Mouse (Mus musculus) hindbrain, embryonic 12.5 days (tissue): Measurements from ENCODE around the gene Nlrp10. TPM values are rescaled to one million over a fixed set of nuclear protein-coding genes. Genes with fewer than 3 reads are reported as not detected.

Experiments
- ATAC-seq: fragments of 200-750 bp; cut with Nextera tagmentation; 2 replicates; pipeline ENCODE4 v1.8.0; 2017; ENCODE audit warnings: moderate TSS enrichment; ENCODE audit not compliant: low FRiP score
- H3K27ac ChIP-seq: fragments of 300-500 bp; sonication (generic); 2 replicates; pipeline ENCODE4 v1.5.1; 2016; ENCODE audit warnings: mild to moderate bottlenecking
- H3K27me3 ChIP-seq: fragments of 300-500 bp; sonication (generic); 2 replicates; pipeline ENCODE4 v1.6.1; 2016; ENCODE audit warnings: mild to moderate bottlenecking
- H3K36me3 ChIP-seq: fragments of 300-500 bp; sonication (generic); 2 replicates; pipeline ENCODE4 v1.6.1; 2016; ENCODE audit warnings: mild to moderate bottlenecking
- H3K4me1 ChIP-seq: fragments of 300-500 bp; sonication (generic); 2 replicates; pipeline ENCODE4 v1.6.1; 2016
- H3K4me2 ChIP-seq: fragments of 300-500 bp; sonication (generic); replicated peaks from 2 replicates; pipeline ENCODE4 v1.6.1; 2016; ENCODE audit warnings: mild to moderate bottlenecking
- H3K4me3 ChIP-seq: fragments of 300-500 bp; sonication (generic); 2 replicates; pipeline ENCODE4 v1.5.1; 2016; ENCODE audit warnings: mild to moderate bottlenecking
- H3K9ac ChIP-seq: fragments of 300-500 bp; sonication (generic); 2 replicates; pipeline ENCODE4 v1.6.1; 2016; ENCODE audit warnings: mild to moderate bottlenecking, moderate library complexity
- H3K9me3 ChIP-seq: fragments of 300-500 bp; sonication (generic); replicated peaks from 2 replicates; pipeline ENCODE4 v1.6.1; 2016; ENCODE audit warnings: mild to moderate bottlenecking
- WGBS: fragments of 180-500 bp; shearing (Covaris S2); methylation state at CpG from one replicate; pipeline ENCODE4 v1.1.7; 2016; 5-methylcytosine and 5-hydroxymethylcytosine counted together
- polyA plus RNA-seq: library from polyadenylated mRNA; unstranded; fragments of >200 nt; fragmentation: Nextera tagmentation; extraction: Ambion mirVana; gene quantifications from 2 replicates; pipeline ENCODE4 v1.2.1, GENCODE M21; 2016

Nlrp10 gene
- polyA plus RNA-seq: not detected in 2 replicates

GRCm38 (mm10) chr7:108929726-108930393, at the start of gene Nlrp10:
Gene Nlrp10 (minus strand): TSS chr7:108930178.
- Histone ChIP-seq H3K4me1 (peaks cover 1% of the 10 kb centered on the region), H3K27ac (no peak within 1 kb of the TSS), H3K36me3 (no peaks in the 10 kb centered on the region), H3K9ac (no peak within 1 kb of the TSS), H3K27me3 (no peaks in the 10 kb centered on the region), H3K9me3 (no peaks in the 10 kb centered on the region), H3K4me2 (no peak within 1 kb of the TSS), H3K4me3 (no peak within 1 kb of the TSS)
- no peak for ATAC-seq
- WGBS: 83% methylated on average over 6 of the region's 6 CpGs

GRCm38 (mm10) chr7:108972273-108972672, 42.3 kb upstream of the Nlrp10 start:
- Histone ChIP-seq H3K36me3 (no peaks in the 10 kb centered on the region), H3K4me1 (peaks cover 13% of the 10 kb centered on the region), H3K27ac (peak overlapping the region; percentile 6), H3K9me3 (no peaks in the 10 kb centered on the region), H3K4me2 (0 out of 2 replicates have a peak overlapping the region, but pooled peaks have one; percentile 0), H3K9ac (no peak overlapping the region), H3K27me3 (peaks cover 17% of the 10 kb centered on the region), H3K4me3 (no peak overlapping the region)
- peak; percentile 90 for ATAC-seq
- WGBS: 29% methylated on average over 6 of the region's 6 CpGs

GRCm38 (mm10) chr7:108968201-108968600, 38.2 kb upstream of the Nlrp10 start:
- H3K4me1 ChIP-seq: peaks cover 18% of the 10 kb centered on the region
- WGBS: 44% methylated on average over 6 of the region's 6 CpGs
- no peak for ATAC-seq
- no peak overlapping the region for H3K27ac ChIP-seq
- no peak overlapping the region for H3K4me2 ChIP-seq
- H3K9me3 ChIP-seq: no peaks in the 10 kb centered on the region
- no peaks in the 10 kb centered on the region for H3K36me3 ChIP-seq
- no peak overlapping the region for H3K4me3 ChIP-seq
- no peak overlapping the region for H3K9ac ChIP-seq
- peaks cover 17% of the 10 kb centered on the region for H3K27me3 ChIP-seq

GRCm38 (mm10) chr7:108966742-108967362, 36.9 kb upstream of the Nlrp10 start:
- peaks cover 17% of the 10 kb centered on the region for H3K27me3 ChIP-seq
- H3K4me1 ChIP-seq: peaks cover 9% of the 10 kb centered on the region
- H3K9me3 ChIP-seq: no peaks in the 10 kb centered on the region
- WGBS: 39% methylated on average over 7 of the region's 7 CpGs
- peak; percentile 65 for ATAC-seq
- H3K9ac ChIP-seq: no peak overlapping the region
- no peak overlapping the region for H3K27ac ChIP-seq
- H3K4me3 ChIP-seq: no peak overlapping the region
- H3K4me2 ChIP-seq: no peak overlapping the region
- no peaks in the 10 kb centered on the region for H3K36me3 ChIP-seq

- Histone ChIP-seq H3K9me3 (no peaks in the 10 kb centered on the region), H3K27me3 (peaks cover 16% of the 10 kb centered on the region), H3K4me3 (no peak overlapping the region), H3K9ac (no peak overlapping the region), H3K36me3 (no peaks in the 10 kb centered on the region), H3K4me1 (0 out of 2 replicates have a peak, but pooled peaks cover 5% of the 10 kb centered on the region), H3K4me2 (no peak overlapping the region), H3K27ac (no peak overlapping the region)
- WGBS: 25% methylated on average over 2 of the region's 2 CpGs
- 0 out of 2 replicates have a peak, but pooled peaks have one; percentile 4 for ATAC-seq
These were observed 36.0 kb upstream of the Nlrp10 start for GRCm38 (mm10) chr7:108965968-108966367.

GRCm38 (mm10) chr7:108957734-108958133, 27.8 kb upstream of the Nlrp10 start:
- Histone ChIP-seq H3K27me3 (peaks cover 10% of the 10 kb centered on the region), H3K4me1 (no peaks in the 10 kb centered on the region), H3K27ac (no peak overlapping the region), H3K4me3 (no peak overlapping the region), H3K9me3 (no peaks in the 10 kb centered on the region), H3K9ac (no peak overlapping the region), H3K4me2 (no peak overlapping the region), H3K36me3 (no peaks in the 10 kb centered on the region)
- ATAC-seq: no peak
- WGBS: 74% methylated on average over 2 of the region's 2 CpGs

GRCm38 (mm10) chr7:108954185-108954584, 24.2 kb upstream of the Nlrp10 start:
- H3K4me2 ChIP-seq: no peak overlapping the region
- H3K27me3 ChIP-seq: peaks cover 44% of the 10 kb centered on the region
- ATAC-seq: no peak
- WGBS: 42% methylated on average over 4 of the region's 4 CpGs
- peaks cover 13% of the 10 kb centered on the region for H3K4me1 ChIP-seq
- H3K4me3 ChIP-seq: no peak overlapping the region
- H3K27ac ChIP-seq: no peak overlapping the region
- H3K36me3 ChIP-seq: no peaks in the 10 kb centered on the region
- H3K9ac ChIP-seq: no peak overlapping the region
- H3K9me3 ChIP-seq: no peaks in the 10 kb centered on the region

GRCm38 (mm10) chr7:108952801-108953200, 22.8 kb upstream of the Nlrp10 start:
- no peak overlapping the region for H3K4me3 ChIP-seq
- H3K4me2 ChIP-seq: no peak overlapping the region
- H3K27ac ChIP-seq: no peak overlapping the region
- peaks cover 13% of the 10 kb centered on the region for H3K4me1 ChIP-seq
- H3K27me3 ChIP-seq: peaks cover 53% of the 10 kb centered on the region
- H3K9me3 ChIP-seq: no peaks in the 10 kb centered on the region
- WGBS: 85% methylated on average over 6 of the region's 6 CpGs
- no peak overlapping the region for H3K9ac ChIP-seq
- ATAC-seq: no peak
- no peaks in the 10 kb centered on the region for H3K36me3 ChIP-seq

- H3K27me3 ChIP-seq: peaks cover 53% of the 10 kb centered on the region
- no peak overlapping the region for H3K27ac ChIP-seq
- H3K9ac ChIP-seq: peak overlapping the region; percentile 62
- peak; percentile 16 for ATAC-seq
- no peaks in the 10 kb centered on the region for H3K9me3 ChIP-seq
- H3K4me3 ChIP-seq: peak overlapping the region; percentile 61
- 0 out of 2 replicates have a peak, but pooled peaks cover 2% of the 10 kb centered on the region for H3K36me3 ChIP-seq
- peak overlapping the region; percentile 98 for H3K4me2 ChIP-seq
- under 1% methylated on average over 52 of the region's 52 CpGs for WGBS
- peaks cover 13% of the 10 kb centered on the region for H3K4me1 ChIP-seq
These were observed 20.9 kb upstream of the Nlrp10 start for GRCm38 (mm10) chr7:108950762-108951331.

- under 1% methylated on average over 44 of the region's 44 CpGs for WGBS
- ATAC-seq: peak; percentile 82
- peak within 1 kb of the TSS; percentile 61 for H3K4me3 ChIP-seq
- H3K36me3 ChIP-seq: 0 out of 2 replicates have a peak, but pooled peaks cover 7% of the 10 kb centered on the region
- H3K27ac ChIP-seq: no peak within 1 kb of the TSS
- peak within 1 kb of the TSS; percentile 98 for H3K4me2 ChIP-seq
- peak within 1 kb of the TSS; percentile 62 for H3K9ac ChIP-seq
- no peaks in the 10 kb centered on the region for H3K9me3 ChIP-seq
- peaks cover 53% of the 10 kb centered on the region for H3K27me3 ChIP-seq
- H3K4me1 ChIP-seq: peaks cover 13% of the 10 kb centered on the region
These were observed 20.4 kb upstream of the Nlrp10 start, which contains the start of gene Tub for GRCm38 (mm10) chr7:108950312-108950761. Gene Tub (plus strand): TSS chr7:108950338.

- ATAC-seq: no peak
- H3K36me3 ChIP-seq: 0 out of 2 replicates have a peak, but pooled peaks cover 9% of the 10 kb centered on the region
- H3K27me3 ChIP-seq: peaks cover 53% of the 10 kb centered on the region
- WGBS: 42% methylated on average over 2 of the region's 2 CpGs
- H3K27ac ChIP-seq: no peak overlapping the region
- H3K4me1 ChIP-seq: peaks cover 13% of the 10 kb centered on the region
- H3K9ac ChIP-seq: no peak overlapping the region
- no peaks in the 10 kb centered on the region for H3K9me3 ChIP-seq
- H3K4me2 ChIP-seq: no peak overlapping the region
- H3K4me3 ChIP-seq: no peak overlapping the region
These were observed 19.3 kb upstream of the Nlrp10 start for GRCm38 (mm10) chr7:108949301-108949700.

- H3K4me1 ChIP-seq: peaks cover 13% of the 10 kb centered on the region
- no peak overlapping the region for H3K27ac ChIP-seq
- H3K36me3 ChIP-seq: 0 out of 2 replicates have a peak, but pooled peaks cover 13% of the 10 kb centered on the region
- no peak for ATAC-seq
- no peak overlapping the region for H3K4me3 ChIP-seq
- no peak overlapping the region for H3K4me2 ChIP-seq
- no peak overlapping the region for H3K9ac ChIP-seq
- peaks cover 51% of the 10 kb centered on the region for H3K27me3 ChIP-seq
- no peaks in the 10 kb centered on the region for H3K9me3 ChIP-seq
These were observed 18.6 kb upstream of the Nlrp10 start for GRCm38 (mm10) chr7:108948611-108949010.
